Mouse (Mus musculus): ENCODE data around the gene Ttc38.

Gene Ttc38

GRCm38 (mm10) chr15:85893871-85894270 lies 61.8 kb downstream of the Ttc38 start:
- DNase-seq (ENCODE audit: low spot score) = no peak

- DNase-seq (ENCODE audit: low spot score) = peak; percentile 78
Measured at GRCm38 (mm10) chr15:85896284-85896683, 64.2 kb downstream of the Ttc38 start.

- DNase-seq (ENCODE audit: low spot score) = no peak
Measured at GRCm38 (mm10) chr15:85897113-85897512, 65.0 kb downstream of the Ttc38 start.

- DNase-seq (ENCODE audit: low spot score) = no peak
Measured at GRCm38 (mm10) chr15:85899396-85899795, 67.3 kb downstream of the Ttc38 start.

- no peak for DNase-seq (ENCODE audit: low spot score)
Measured at GRCm38 (mm10) chr15:85900318-85900717, 68.2 kb downstream of the Ttc38 start.

- DNase-seq (ENCODE audit: low spot score) = no peak
Measured at GRCm38 (mm10) chr15:85900801-85901200, 68.7 kb downstream of the Ttc38 start.

GRCm38 (mm10) chr15:85902505-85902904 lies 70.4 kb downstream of the Ttc38 start:
- DNase-seq (ENCODE audit: low spot score) = no peak

- DNase-seq (ENCODE audit: low spot score) = no peak
Measured at GRCm38 (mm10) chr15:85903826-85904225, 71.7 kb downstream of the Ttc38 start.

Data from ovary, postnatal 36 days (tissue).